Mouse (Mus musculus) retina, adult 2 months (tissue): Measurements from ENCODE around the gene A930017K11Rik.
A peak's percentile ranks its signal among the peaks of the same experiment; 100 is the strongest.

Experiments used
- DNase-seq: peaks from one replicate; pipeline ENCODE4 v3.0.0-alpha.2; 2012; ENCODE audit warnings: low read depth, low spot score

Gene A930017K11Rik

GRCm38 (mm10) chr17:25925348-25925747 is 27.0 kb downstream of the A930017K11Rik start:
- peak; percentile 16 for DNase-seq

- no peak for DNase-seq
These were observed 30.2 kb downstream of the A930017K11Rik start for GRCm38 (mm10) chr17:25922120-25922519.

- DNase-seq: peak; percentile 99
These were observed 32.4 kb downstream of the A930017K11Rik start for GRCm38 (mm10) chr17:25919786-25920642.

GRCm38 (mm10) chr17:25919144-25919785 is 33.1 kb downstream of the A930017K11Rik start, which contains the start of gene Rab40c:
TSS of gene Rab40c (minus strand) at chr17:25919727.
- DNase-seq: no peak

GRCm38 (mm10) chr17:25918037-25918750 is 34.2 kb downstream of the A930017K11Rik start:
- no peak for DNase-seq

DNA sequence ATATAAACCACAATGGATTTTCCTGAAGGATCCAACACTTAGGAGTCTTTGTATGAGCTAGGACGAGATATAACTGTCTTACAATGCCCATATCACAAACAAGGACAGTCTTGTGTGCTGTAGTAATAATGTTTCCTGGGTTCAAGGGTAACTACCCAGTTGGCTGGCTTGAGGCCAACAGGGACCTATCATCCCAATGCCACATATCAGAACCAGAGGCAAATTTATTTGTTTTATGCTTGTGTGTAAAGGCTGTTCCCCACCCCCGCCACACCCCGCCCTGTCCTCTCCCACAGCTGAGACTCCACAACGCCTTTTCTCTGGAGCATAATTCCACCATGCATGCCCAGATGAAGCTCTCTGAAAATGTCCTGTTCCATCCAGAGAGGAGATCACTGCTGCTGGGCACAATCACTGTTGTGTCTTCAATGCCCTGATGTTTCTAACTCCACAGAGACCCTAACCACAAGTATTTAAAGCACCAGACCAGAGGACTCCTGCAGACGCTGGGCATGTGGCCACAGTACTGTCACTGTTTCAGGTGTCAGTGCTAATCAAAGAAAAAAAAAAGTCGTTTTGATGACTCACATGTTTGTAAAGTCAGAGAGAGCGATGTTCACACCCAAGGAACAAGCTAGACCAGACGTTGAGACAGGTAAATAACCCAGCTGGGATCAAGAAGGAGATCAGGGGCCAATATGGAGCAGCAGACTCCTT is 35.3 kb downstream of the A930017K11Rik start:
- no peak for DNase-seq

DNA sequence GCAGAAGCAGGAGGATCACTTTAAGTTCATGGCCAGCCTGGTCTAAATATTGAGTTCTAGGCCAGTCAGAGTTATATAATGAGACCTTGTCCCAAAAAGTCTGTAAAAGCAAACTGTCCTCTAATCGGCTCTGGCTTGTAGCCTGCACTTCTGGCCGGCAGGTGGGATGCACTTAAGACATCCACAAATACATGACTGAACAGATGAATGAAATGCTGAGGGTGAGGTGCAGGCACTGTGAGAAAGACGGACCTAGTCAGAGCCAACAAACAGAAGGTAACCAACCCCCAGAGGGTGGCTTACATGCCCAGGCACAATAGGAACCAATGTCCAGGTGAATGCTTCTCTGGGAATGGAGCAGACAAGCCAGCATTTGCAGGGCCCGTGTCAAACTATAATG is 38.1 kb downstream of the A930017K11Rik start:
- no peak for DNase-seq

- DNase-seq: no peak
These were observed 38.5 kb downstream of the A930017K11Rik start for GRCm38 (mm10) chr17:25913877-25914275.

GRCm38 (mm10) chr17:25913186-25913876 is 39.0 kb downstream of the A930017K11Rik start:
- DNase-seq: no peak

DNA sequence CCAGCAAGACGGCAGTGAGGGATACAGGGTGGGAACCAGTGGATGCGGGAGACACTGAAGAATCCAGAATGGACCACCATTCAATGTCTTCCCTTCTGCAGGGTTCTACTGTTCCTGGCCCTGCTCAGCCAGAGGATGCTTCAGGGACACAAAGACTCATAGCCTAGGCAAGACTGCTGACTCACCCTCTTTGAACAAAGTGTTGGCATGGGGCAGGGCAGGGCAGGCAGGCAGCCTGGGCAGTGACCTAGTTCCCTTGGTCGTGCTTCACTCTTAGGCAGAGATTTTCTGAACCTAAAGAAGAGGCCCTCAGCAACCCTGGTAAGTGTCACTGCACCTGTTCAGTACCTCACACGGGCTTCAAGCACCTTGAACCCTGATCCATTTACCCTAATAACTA is 40.5 kb downstream of the A930017K11Rik start:
- no peak for DNase-seq

- DNase-seq: no peak
These were observed 44.7 kb downstream of the A930017K11Rik start for GRCm38 (mm10) chr17:25907640-25908039.

- DNase-seq: no peak
These were observed 49.3 kb downstream of the A930017K11Rik start for GRCm38 (mm10) chr17:25903061-25903460.

DNA sequence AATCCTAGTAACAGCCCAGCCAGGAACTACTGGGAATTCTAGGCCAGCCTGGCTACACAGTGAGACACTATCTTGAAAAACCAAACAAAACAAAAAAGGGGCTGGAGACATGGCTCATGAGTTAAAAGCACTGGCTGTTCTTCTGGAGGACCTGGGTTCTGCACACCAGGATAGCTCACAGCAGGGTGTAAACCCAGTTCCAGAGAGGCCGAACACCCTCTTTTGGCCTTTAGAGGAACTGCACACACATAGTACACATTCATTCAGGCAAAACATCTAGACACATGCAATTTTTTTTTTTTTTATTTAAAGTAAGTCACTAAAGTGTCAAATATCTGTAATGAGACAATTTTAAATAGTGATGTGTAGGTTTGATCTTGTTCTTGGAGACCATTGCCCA is 52.2 kb downstream of the A930017K11Rik start:
- DNase-seq: no peak
